Mouse (Mus musculus) hindbrain, embryonic 11.5 days (tissue): Measurements from ENCODE around the gene Tbc1d20. TPM values are rescaled to one million over a fixed set of nuclear protein-coding genes. Genes with fewer than 3 reads are reported as not detected.

ENCODE experiments used
- ATAC-seq: fragments of 200-750 bp; cut with Nextera tagmentation; 2 replicates; pipeline ENCODE4 v1.8.0; 2017; ENCODE audit warnings: mild to moderate bottlenecking, moderate TSS enrichment, moderate library complexity; ENCODE audit not compliant: low FRiP score
- DNase-seq: peaks from one replicate; pipeline ENCODE4 v3.0.0-alpha.2; 2015; ENCODE audit warnings: low spot score
- H3K27ac ChIP-seq: fragments of 300-500 bp; sonication (generic); 2 replicates; pipeline ENCODE4 v1.5.1; 2014; ENCODE audit warnings: mild to moderate bottlenecking, low read depth, low read length
- H3K27me3 ChIP-seq: fragments of 300-500 bp; sonication (generic); 2 replicates; pipeline ENCODE4 v1.6.1; 2014; ENCODE audit warnings: mild to moderate bottlenecking, low read length, moderate library complexity, mixed read lengths; ENCODE audit not compliant: control insufficient read depth, insufficient read depth
- H3K36me3 ChIP-seq: fragments of 300-500 bp; sonication (generic); 2 replicates; pipeline ENCODE4 v1.6.1; 2014; ENCODE audit warnings: mild to moderate bottlenecking, low read length, moderate library complexity, mixed read lengths; ENCODE audit not compliant: control insufficient read depth, insufficient read depth
- H3K4me1 ChIP-seq: fragments of 300-500 bp; sonication (generic); replicated peaks from 2 replicates; pipeline ENCODE4 v1.6.1; 2014; ENCODE audit warnings: low read length, mixed read lengths; ENCODE audit not compliant: control insufficient read depth, insufficient read depth
- H3K4me2 ChIP-seq: fragments of 300-500 bp; sonication (generic); replicated peaks from 2 replicates; pipeline ENCODE4 v1.6.1; 2014; ENCODE audit warnings: mild to moderate bottlenecking, low read depth, low read length
- H3K4me3 ChIP-seq: fragments of 300-500 bp; sonication (generic); 2 replicates; pipeline ENCODE4 v1.5.1; 2014; ENCODE audit warnings: low read depth, low read length
- H3K9ac ChIP-seq: fragments of 300-500 bp; sonication (generic); 2 replicates; pipeline ENCODE4 v1.6.1; 2014; ENCODE audit warnings: low read depth, low read length
- H3K9me3 ChIP-seq: fragments of 300-500 bp; sonication (generic); 2 replicates; pipeline ENCODE4 v1.6.1; 2016; ENCODE audit warnings: low read length; ENCODE audit not compliant: control insufficient read depth
- WGBS: fragments of 180-500 bp; shearing (Covaris S2); extraction: QIAGEN DNeasy Blood & Tissue Kit; methylation state at CpG from one replicate; pipeline ENCODE4 v1.1.7; 2014; 5-methylcytosine and 5-hydroxymethylcytosine counted together
- polyA plus RNA-seq: library from polyadenylated mRNA; unstranded; fragments of >200 nt; fragmentation: Nextera tagmentation; extraction: Ambion mirVana; gene quantifications from 2 replicates; pipeline ENCODE4 v1.2.1, GENCODE M21; 2014

The Tbc1d20 gene
- polyA plus RNA-seq, 1 experiment from 2014 or later = 23.7 TPM

- WGBS = 87% methylated on average over 6 of the region's 6 CpGs
- ATAC-seq (no peak), DNase-seq (no peak)
- H3K36me3 ChIP-seq = peaks cover 10% of the 10 kb centered on the region; the same call in 1 of the 2 replicates
- H3K27me3 ChIP-seq = no peaks in the 10 kb centered on the region
- H3K4me1 ChIP-seq = no peaks in the 10 kb centered on the region
- H3K4me3 ChIP-seq = no peak overlapping the region
- H3K9ac ChIP-seq = no peak overlapping the region
- H3K27ac ChIP-seq = no peak overlapping the region
- no peaks in the 10 kb centered on the region for H3K9me3 ChIP-seq
- H3K4me2 ChIP-seq = no peak overlapping the region
Measured at GRCm38 (mm10) chr2:152317054-152317453, 23.4 kb downstream of the Tbc1d20 start.

DNA sequence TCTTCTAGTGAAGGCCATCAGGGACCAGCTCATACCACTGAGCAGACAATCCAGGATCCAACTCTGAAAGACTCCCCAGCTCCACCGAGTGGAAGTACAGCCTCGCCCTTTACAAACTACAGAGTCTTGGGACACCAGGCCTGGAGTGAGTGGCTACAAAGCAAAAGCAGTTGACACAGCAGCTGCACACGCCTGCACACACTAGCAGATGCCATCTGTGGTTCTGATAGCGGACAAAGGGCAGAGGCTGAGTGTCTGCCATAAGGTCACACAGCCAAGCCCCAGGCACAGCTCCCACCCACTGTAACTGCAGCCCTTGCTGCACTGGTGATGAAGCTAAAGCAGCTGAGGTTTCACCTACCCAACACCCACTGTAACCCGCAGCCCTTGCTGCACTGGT, 27.9 kb downstream of the Tbc1d20 start:
- no peak overlapping the region for H3K9ac ChIP-seq
- H3K4me2 ChIP-seq = no peak overlapping the region
- H3K36me3 ChIP-seq = 0 out of 2 replicates have a peak, but pooled peaks cover 6% of the 10 kb centered on the region
- no peaks in the 10 kb centered on the region for H3K27me3 ChIP-seq
- no peaks in the 10 kb centered on the region for H3K9me3 ChIP-seq
- H3K4me1 ChIP-seq = no peaks in the 10 kb centered on the region
- no peak overlapping the region for H3K27ac ChIP-seq
- no peak for ATAC-seq
- no peak for DNase-seq
- WGBS = 87% methylated on average over 5 of the region's 5 CpGs
- no peak overlapping the region for H3K4me3 ChIP-seq

DNA sequence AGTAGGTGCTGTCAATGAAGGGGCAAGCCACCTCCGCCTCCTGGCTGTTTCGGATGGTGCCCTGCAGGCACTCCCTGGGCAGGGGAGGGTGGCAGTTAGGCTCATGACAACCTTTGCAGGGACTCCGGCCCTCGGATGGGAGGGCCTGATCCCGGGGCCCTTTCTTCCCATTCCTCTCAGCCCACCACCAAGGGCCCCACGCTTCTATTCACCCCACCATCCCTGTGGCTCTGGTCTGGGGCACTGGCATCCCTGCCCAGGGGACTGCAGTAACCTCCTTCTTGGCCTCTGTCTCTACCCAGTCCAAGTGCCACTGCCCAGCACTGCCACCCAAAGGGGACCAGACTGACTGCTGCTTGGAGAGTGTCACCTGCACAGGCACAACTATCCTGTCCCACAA, 28.6 kb downstream of the Tbc1d20 start:
- Histone ChIP-seq H3K4me1 (no peaks in the 10 kb centered on the region), H3K27me3 (no peaks in the 10 kb centered on the region), H3K27ac (no peak overlapping the region), H3K9me3 (no peaks in the 10 kb centered on the region), H3K4me2 (no peak overlapping the region), H3K9ac (no peak overlapping the region), H3K4me3 (no peak overlapping the region), H3K36me3 (0 out of 2 replicates have a peak, but pooled peaks cover 6% of the 10 kb centered on the region)
- 96% methylated on average over 6 of the region's 6 CpGs for WGBS
- DNase-seq = no peak
- ATAC-seq = no peak

GRCm38 (mm10) chr2:152323971-152324370, 30.3 kb downstream of the Tbc1d20 start:
- no peak overlapping the region for H3K4me2 ChIP-seq
- WGBS = 94% methylated on average over 14 of the region's 14 CpGs
- H3K4me1 ChIP-seq = no peaks in the 10 kb centered on the region
- no peak overlapping the region for H3K27ac ChIP-seq
- DNase-seq (no peak), ATAC-seq (no peak)
- H3K9ac ChIP-seq = no peak overlapping the region
- 0 out of 2 replicates have a peak, but pooled peaks cover 2% of the 10 kb centered on the region for H3K36me3 ChIP-seq
- H3K9me3 ChIP-seq = no peaks in the 10 kb centered on the region
- no peak overlapping the region for H3K4me3 ChIP-seq
- H3K27me3 ChIP-seq = no peaks in the 10 kb centered on the region

DNA sequence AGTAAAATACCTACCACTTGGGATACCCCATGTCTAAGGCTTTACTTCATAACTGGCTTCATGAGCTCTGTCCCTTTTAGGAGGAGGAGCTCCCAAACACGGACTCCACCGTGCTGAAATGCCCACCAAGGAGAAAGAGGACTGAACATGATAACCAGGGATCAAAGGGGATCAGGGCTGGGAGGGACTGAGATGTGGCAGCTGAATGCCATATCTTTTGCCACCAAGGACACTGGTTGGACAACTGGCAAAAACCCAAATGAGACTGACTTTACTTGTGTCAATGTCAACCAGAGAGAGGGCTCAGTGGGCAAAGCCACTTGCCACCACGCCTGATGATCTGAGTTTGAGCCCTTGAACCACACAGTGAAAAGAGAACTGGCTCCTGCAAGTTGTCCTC, 31.2 kb downstream of the Tbc1d20 start:
- Histone ChIP-seq H3K4me3 (no peak overlapping the region), H3K9ac (no peak overlapping the region), H3K4me1 (no peaks in the 10 kb centered on the region), H3K27me3 (no peaks in the 10 kb centered on the region), H3K36me3 (0 out of 2 replicates have a peak, but pooled peaks cover 2% of the 10 kb centered on the region), H3K9me3 (no peaks in the 10 kb centered on the region), H3K4me2 (no peak overlapping the region), H3K27ac (no peak overlapping the region)
- ATAC-seq (no peak), DNase-seq (no peak)
- 89% methylated on average over 3 of the region's 3 CpGs for WGBS

GRCm38 (mm10) chr2:152326157-152326556, 32.5 kb downstream of the Tbc1d20 start:
- 0 out of 2 replicates have a peak, but pooled peaks cover 2% of the 10 kb centered on the region for H3K36me3 ChIP-seq
- H3K27ac ChIP-seq = no peak overlapping the region
- no peaks in the 10 kb centered on the region for H3K27me3 ChIP-seq
- DNase-seq (no peak), ATAC-seq (no peak)
- WGBS = 93% methylated on average over 13 of the region's 13 CpGs
- no peak overlapping the region for H3K4me2 ChIP-seq
- H3K4me3 ChIP-seq = no peak overlapping the region
- no peak overlapping the region for H3K9ac ChIP-seq
- no peaks in the 10 kb centered on the region for H3K9me3 ChIP-seq
- H3K4me1 ChIP-seq = peaks cover 4% of the 10 kb centered on the region; the same call in 1 of the 2 replicates

GRCm38 (mm10) chr2:152326654-152327053, 33.0 kb downstream of the Tbc1d20 start:
- no peak overlapping the region for H3K4me2 ChIP-seq
- DNase-seq = no peak
- peaks cover 7% of the 10 kb centered on the region for H3K4me1 ChIP-seq
- 0 out of 2 replicates have a peak, but pooled peaks cover 2% of the 10 kb centered on the region for H3K36me3 ChIP-seq
- ATAC-seq = no peak
- H3K4me3 ChIP-seq = no peak overlapping the region
- no peak overlapping the region for H3K9ac ChIP-seq
- H3K27ac ChIP-seq = no peak overlapping the region
- WGBS = 85% methylated on average over 8 of the region's 8 CpGs
- H3K27me3 ChIP-seq = no peaks in the 10 kb centered on the region
- H3K9me3 ChIP-seq = no peaks in the 10 kb centered on the region

GRCm38 (mm10) chr2:152327980-152328379, 34.4 kb downstream of the Tbc1d20 start:
- Histone ChIP-seq H3K9ac (no peak overlapping the region), H3K27me3 (no peaks in the 10 kb centered on the region), H3K4me2 (no peak overlapping the region), H3K36me3 (0 out of 2 replicates have a peak, but pooled peaks cover 2% of the 10 kb centered on the region), H3K27ac (no peak overlapping the region), H3K9me3 (no peaks in the 10 kb centered on the region), H3K4me1 (peaks cover 7% of the 10 kb centered on the region), H3K4me3 (no peak overlapping the region)
- DNase-seq (no peak), ATAC-seq (no peak)
- WGBS = 82% methylated on average over 5 of the region's 5 CpGs

- DNase-seq (no peak), ATAC-seq (no peak)
- Histone ChIP-seq H3K27ac (no peak overlapping the region), H3K4me3 (no peak overlapping the region; the same call in 1 of the 2 replicates), H3K4me1 (peaks cover 7% of the 10 kb centered on the region), H3K9ac (peak overlapping the region; percentile 76), H3K36me3 (no peaks in the 10 kb centered on the region), H3K9me3 (no peaks in the 10 kb centered on the region), H3K4me2 (peak overlapping the region; percentile 86), H3K27me3 (no peaks in the 10 kb centered on the region)
- 76% methylated on average over 7 of the region's 7 CpGs for WGBS
Measured at GRCm38 (mm10) chr2:152330858-152331423, 37.3 kb downstream of the Tbc1d20 start.
